Mouse (Mus musculus): ENCODE measurements around the gene Prss30.

The Prss30 gene

DNA sequence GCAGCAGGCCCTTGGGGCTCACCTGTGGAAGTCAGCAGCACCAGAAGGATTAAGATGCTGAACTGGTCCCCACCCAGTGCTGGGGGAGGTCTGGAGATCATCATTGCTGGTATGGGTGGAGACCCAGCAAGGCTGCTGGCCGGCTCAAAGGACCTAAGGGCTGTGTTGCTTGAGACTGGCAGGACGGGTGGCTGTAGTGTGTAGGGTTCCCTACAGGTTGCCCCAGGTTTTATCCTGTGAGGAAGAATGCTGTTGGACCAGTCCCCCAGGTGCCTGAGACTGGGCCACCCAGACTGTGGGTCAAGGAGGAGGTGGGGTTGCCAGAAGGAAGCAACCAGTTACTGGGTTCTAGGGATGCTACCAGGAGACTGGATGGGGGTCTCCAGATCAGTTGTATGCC is 17.5 kb upstream of the Prss30 start, which contains the start of gene Prss22:
Prss22 (minus strand) TSS at position 200 of the 400 bp plus-strand sequence.
- no peak for DNase-seq (ENCODE audit: low read depth, low spot score)
- no peaks in the 10 kb centered on the region for H3K27me3 ChIP-seq (ENCODE audit: control insufficient read depth, insufficient read depth, low read length, poor library complexity, severe bottlenecking)
- H3K36me3 ChIP-seq (ENCODE audit: control insufficient read depth, insufficient read depth, low read length, poor library complexity, severe bottlenecking) = no peaks in the 10 kb centered on the region

DNA sequence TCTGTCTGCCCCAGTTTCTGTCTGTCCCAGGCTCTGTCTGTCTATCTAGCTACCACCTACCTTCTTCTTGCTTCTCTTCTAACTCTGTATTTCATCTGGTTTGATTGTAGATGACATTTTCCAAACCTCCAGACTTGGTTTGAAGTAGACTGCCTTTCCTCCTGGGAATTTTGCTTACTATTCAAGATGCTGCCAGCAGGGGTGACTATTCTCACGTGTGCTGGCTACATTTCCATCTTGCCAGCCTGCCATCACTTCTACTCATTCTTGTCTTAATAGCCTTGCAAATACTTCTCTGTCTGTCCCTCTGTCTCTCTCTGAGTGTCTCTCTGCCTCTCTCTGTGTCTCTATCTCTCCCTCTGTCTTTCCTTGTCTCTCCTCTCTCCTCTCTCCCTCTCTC is 15.1 kb upstream of the Prss30 start:
- no peak for DNase-seq (ENCODE audit: low read depth, low spot score)
- Histone ChIP-seq H3K27me3 (ENCODE audit: control insufficient read depth, insufficient read depth, low read length, poor library complexity, severe bottlenecking) (no peaks in the 10 kb centered on the region), H3K36me3 (ENCODE audit: control insufficient read depth, insufficient read depth, low read length, poor library complexity, severe bottlenecking) (no peaks in the 10 kb centered on the region)

DNA sequence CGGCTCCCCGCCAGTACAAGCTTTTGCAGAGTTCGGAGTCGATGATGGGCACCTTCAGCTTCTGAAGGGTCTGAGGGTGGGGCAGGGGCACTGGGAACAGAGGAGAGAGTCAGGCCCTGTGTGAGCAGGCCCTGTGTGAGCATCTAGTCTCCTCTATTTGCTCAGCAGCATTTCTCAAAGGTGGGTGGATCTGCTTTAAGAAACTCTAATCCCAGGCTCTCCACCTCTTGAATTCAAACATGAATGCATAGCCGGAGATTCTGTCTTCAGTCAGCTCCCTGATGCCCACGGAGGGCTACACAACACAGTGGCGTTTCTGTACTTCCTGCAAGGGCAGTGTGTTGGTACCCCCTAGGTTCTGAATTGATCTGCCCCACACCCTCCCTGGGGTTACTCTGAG is 14.3 kb upstream of the Prss30 start:
- DNase-seq (ENCODE audit: low read depth, low spot score) = no peak
- Histone ChIP-seq H3K36me3 (ENCODE audit: control insufficient read depth, insufficient read depth, low read length, poor library complexity, severe bottlenecking) (no peaks in the 10 kb centered on the region), H3K27me3 (ENCODE audit: control insufficient read depth, insufficient read depth, low read length, poor library complexity, severe bottlenecking) (no peaks in the 10 kb centered on the region)

- Histone ChIP-seq H3K27me3 (ENCODE audit: control insufficient read depth, insufficient read depth, low read length, poor library complexity, severe bottlenecking) (no peaks in the 10 kb centered on the region), H3K36me3 (ENCODE audit: control insufficient read depth, insufficient read depth, low read length, poor library complexity, severe bottlenecking) (no peaks in the 10 kb centered on the region)
- peak; percentile 78 for DNase-seq (ENCODE audit: low read depth, low spot score)
Measured at GRCm38 (mm10) chr17:23993559-23994428, 13.4 kb upstream of the Prss30 start.

DNA sequence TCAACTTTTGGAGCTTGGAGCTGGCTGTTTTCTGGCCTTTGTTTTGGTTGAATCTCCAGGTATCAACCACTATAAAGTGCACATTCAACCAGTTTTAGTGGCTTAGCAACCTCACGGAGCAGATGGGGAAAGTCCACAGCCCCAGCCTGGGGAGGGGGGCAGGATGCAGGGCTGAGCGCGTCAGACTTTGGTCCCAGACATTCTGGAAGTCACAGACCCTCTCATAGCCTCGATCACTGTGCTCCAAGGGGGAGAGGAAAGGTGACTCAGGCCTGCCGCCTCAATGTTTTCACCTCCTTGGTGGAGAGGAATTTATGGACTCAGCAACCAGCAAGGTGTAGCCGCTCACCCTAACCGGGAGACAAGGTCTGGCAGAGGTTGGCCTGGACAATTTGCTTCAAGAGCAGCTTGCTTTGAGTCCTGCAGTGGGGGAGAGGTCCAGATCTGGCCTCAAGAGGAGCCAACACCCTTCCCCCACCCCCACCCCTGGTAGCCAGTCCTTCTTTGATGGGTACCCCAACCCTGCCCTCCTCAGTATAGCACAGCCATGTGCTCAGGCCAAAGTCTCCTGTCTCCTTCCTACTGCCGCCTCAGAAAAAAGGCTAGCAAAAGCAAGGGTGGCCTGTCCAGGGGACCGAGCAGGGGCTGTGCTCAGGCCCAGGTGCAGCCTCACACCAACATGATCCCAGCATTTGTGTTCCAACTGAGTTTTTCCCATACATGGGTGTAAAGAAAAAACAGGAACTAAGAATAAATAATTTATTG is 12.6 kb upstream of the Prss30 start:
- H3K27me3 ChIP-seq (ENCODE audit: control insufficient read depth, insufficient read depth, low read length, poor library complexity, severe bottlenecking) = no peaks in the 10 kb centered on the region
- no peaks in the 10 kb centered on the region for H3K36me3 ChIP-seq (ENCODE audit: control insufficient read depth, insufficient read depth, low read length, poor library complexity, severe bottlenecking)
- no peak for DNase-seq (ENCODE audit: low read depth, low spot score)

- no peak for DNase-seq (ENCODE audit: low read depth, low spot score)
- Histone ChIP-seq H3K36me3 (ENCODE audit: control insufficient read depth, insufficient read depth, low read length, poor library complexity, severe bottlenecking) (no peaks in the 10 kb centered on the region), H3K27me3 (ENCODE audit: control insufficient read depth, insufficient read depth, low read length, poor library complexity, severe bottlenecking) (no peaks in the 10 kb centered on the region)
Measured at GRCm38 (mm10) chr17:23989802-23990201, 9.4 kb upstream of the Prss30 start.

DNA sequence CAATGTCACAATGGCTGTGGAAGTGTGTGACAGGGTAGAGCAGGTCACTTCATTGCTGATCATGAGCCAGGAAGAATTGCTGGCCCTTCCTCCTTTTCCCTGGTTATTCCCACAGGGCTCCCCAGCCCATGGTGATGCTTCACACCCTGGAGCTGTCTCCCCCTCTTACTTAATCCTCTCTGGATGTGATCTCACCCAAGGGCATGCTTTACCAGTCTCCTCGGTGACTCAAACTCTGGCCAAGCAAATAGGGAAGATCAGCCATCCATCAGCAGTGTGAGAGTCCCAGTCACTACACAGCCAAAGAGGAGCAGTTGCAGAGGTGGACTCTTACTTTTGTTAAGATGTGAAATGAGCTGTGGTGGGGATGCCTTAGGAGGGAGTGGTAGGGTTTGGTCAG is 4.6 kb upstream of the Prss30 start:
- no peak for DNase-seq (ENCODE audit: low read depth, low spot score)
- no peaks in the 10 kb centered on the region; the same call in 1 of the 2 replicates for H3K27me3 ChIP-seq (ENCODE audit: control insufficient read depth, insufficient read depth, low read length, poor library complexity, severe bottlenecking)
- H3K36me3 ChIP-seq (ENCODE audit: control insufficient read depth, insufficient read depth, low read length, poor library complexity, severe bottlenecking) = no peaks in the 10 kb centered on the region

GRCm38 (mm10) chr17:23982912-23983311 is 2.5 kb upstream of the Prss30 start:
- no peaks in the 10 kb centered on the region; the same call in 1 of the 2 replicates for H3K27me3 ChIP-seq (ENCODE audit: control insufficient read depth, insufficient read depth, low read length, poor library complexity, severe bottlenecking)
- H3K36me3 ChIP-seq (ENCODE audit: control insufficient read depth, insufficient read depth, low read length, poor library complexity, severe bottlenecking) = no peaks in the 10 kb centered on the region
- no peak for DNase-seq (ENCODE audit: low read depth, low spot score)

GRCm38 (mm10) chr17:23979471-23979870 is 895 bp downstream of the Prss30 start:
- H3K27me3 ChIP-seq (ENCODE audit: control insufficient read depth, insufficient read depth, low read length, poor library complexity, severe bottlenecking) = no peaks in the 10 kb centered on the region; the same call in 1 of the 2 replicates
- DNase-seq (ENCODE audit: low read depth, low spot score) = no peak
- H3K36me3 ChIP-seq (ENCODE audit: control insufficient read depth, insufficient read depth, low read length, poor library complexity, severe bottlenecking) = no peaks in the 10 kb centered on the region

- no peaks in the 10 kb centered on the region for H3K36me3 ChIP-seq (ENCODE audit: control insufficient read depth, insufficient read depth, low read length, poor library complexity, severe bottlenecking)
- no peak for DNase-seq (ENCODE audit: low read depth, low spot score)
- H3K27me3 ChIP-seq (ENCODE audit: control insufficient read depth, insufficient read depth, low read length, poor library complexity, severe bottlenecking) = no peaks in the 10 kb centered on the region; the same call in 1 of the 2 replicates
Measured at GRCm38 (mm10) chr17:23976665-23977064, 3.7 kb downstream of the Prss30 start.

GRCm38 (mm10) chr17:23971315-23971714 is 9.1 kb downstream of the Prss30 start:
- DNase-seq (ENCODE audit: low read depth, low spot score) = no peak
- no peaks in the 10 kb centered on the region for H3K27me3 ChIP-seq (ENCODE audit: control insufficient read depth, insufficient read depth, low read length, poor library complexity, severe bottlenecking)
- H3K36me3 ChIP-seq (ENCODE audit: control insufficient read depth, insufficient read depth, low read length, poor library complexity, severe bottlenecking) = no peaks in the 10 kb centered on the region

GRCm38 (mm10) chr17:23969231-23969630 is 11.1 kb downstream of the Prss30 start:
- no peaks in the 10 kb centered on the region for H3K27me3 ChIP-seq (ENCODE audit: control insufficient read depth, insufficient read depth, low read length, poor library complexity, severe bottlenecking)
- peak; percentile 76 for DNase-seq (ENCODE audit: low read depth, low spot score)
- H3K36me3 ChIP-seq (ENCODE audit: control insufficient read depth, insufficient read depth, low read length, poor library complexity, severe bottlenecking) = no peaks in the 10 kb centered on the region

DNA sequence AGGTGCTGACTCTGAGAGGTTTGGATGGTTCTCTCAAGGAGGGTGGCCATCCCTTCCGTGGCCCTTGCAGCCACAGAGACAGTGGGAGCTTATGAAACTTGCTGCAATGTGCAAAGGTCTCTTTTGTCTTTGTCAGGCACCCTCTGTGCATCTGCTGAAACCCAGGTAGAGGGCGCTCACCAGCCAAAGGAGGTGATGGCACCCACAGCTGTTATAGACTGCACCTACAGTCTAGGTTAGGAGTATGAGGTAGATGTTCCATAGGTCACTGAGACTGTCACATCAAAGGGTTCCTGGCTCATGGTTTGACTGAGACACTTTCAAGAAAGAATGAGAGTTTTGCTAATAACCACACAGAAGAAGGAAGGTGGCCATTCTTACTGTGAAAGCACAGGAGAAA is 11.6 kb downstream of the Prss30 start:
- no peak for DNase-seq (ENCODE audit: low read depth, low spot score)
- H3K27me3 ChIP-seq (ENCODE audit: control insufficient read depth, insufficient read depth, low read length, poor library complexity, severe bottlenecking) = no peaks in the 10 kb centered on the region
- no peaks in the 10 kb centered on the region for H3K36me3 ChIP-seq (ENCODE audit: control insufficient read depth, insufficient read depth, low read length, poor library complexity, severe bottlenecking)

DNA sequence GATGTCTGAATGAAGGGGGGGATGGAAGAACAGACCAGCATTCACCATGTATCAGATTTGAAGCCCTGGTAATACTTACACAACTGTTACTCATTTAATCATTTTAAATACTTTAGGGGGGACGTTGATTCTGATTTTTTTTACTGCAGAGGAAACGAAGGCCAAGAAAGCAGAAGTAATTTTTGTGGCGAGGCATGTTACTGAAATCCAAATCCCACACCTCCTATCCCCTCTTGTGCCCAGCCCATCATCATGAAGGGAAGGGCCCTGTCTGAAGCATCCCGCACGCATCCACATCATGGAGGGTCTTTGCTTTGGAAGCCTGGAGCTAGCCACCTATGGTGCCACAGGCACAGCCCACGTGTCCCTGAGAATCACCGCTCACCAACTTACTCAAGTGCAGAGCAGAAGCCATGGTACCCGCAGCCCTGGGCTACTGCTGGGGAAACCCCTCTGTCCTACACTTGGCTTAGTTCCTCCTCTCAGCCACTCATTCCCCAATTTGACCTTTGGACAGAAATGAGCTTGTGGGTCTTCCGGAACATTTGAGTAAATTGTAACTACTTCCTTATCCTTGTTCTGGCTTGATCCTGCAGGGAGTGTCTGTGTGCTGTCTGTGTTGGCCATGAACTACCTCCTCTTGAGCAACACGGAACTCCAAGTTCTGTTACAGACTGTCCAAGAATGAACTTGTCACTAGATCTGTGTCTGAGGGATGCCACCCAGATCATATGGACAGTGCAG is 13.5 kb downstream of the Prss30 start:
- no peaks in the 10 kb centered on the region for H3K36me3 ChIP-seq (ENCODE audit: control insufficient read depth, insufficient read depth, low read length, poor library complexity, severe bottlenecking)
- no peaks in the 10 kb centered on the region for H3K27me3 ChIP-seq (ENCODE audit: control insufficient read depth, insufficient read depth, low read length, poor library complexity, severe bottlenecking)
- peak; percentile 52 for DNase-seq (ENCODE audit: low read depth, low spot score)
